Mouse (Mus musculus): ENCODE measurements around the gene Ccdc148.
A peak's percentile ranks its signal among the peaks of the same experiment; 100 is the strongest.

Gene Ccdc148

DNA sequence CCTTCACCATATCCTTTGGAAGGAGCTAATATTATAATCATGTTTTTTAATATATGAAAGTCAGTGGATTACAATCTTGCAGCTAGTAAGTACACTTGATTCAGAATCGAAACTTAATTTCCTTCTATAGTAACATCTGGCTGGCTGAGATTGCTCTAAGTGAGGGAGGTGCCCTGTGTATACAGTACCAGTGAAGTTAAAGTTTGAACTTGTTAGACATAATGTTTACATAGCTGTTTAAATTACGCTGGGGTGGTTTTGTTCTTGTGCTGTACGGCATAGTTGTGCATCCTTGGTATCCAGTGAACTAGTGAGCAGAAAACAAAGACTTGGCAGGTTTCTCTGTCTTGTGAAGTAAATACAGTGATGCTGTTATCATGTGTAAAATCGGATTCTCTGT is 18.5 kb upstream of the Ccdc148 start:
- no peak for DNase-seq (ENCODE audit: low read depth)

GRCm38 (mm10) chr2:59178191-59178590 is 17.7 kb upstream of the Ccdc148 start:
- DNase-seq (ENCODE audit: low read depth), result no peak

GRCm38 (mm10) chr2:59175926-59176325 is 15.4 kb upstream of the Ccdc148 start:
- no peak for DNase-seq (ENCODE audit: low read depth)

- peak; percentile 21 for DNase-seq (ENCODE audit: low read depth)
Observed at GRCm38 (mm10) chr2:59171533-59171932, 11.1 kb upstream of the Ccdc148 start.

DNA sequence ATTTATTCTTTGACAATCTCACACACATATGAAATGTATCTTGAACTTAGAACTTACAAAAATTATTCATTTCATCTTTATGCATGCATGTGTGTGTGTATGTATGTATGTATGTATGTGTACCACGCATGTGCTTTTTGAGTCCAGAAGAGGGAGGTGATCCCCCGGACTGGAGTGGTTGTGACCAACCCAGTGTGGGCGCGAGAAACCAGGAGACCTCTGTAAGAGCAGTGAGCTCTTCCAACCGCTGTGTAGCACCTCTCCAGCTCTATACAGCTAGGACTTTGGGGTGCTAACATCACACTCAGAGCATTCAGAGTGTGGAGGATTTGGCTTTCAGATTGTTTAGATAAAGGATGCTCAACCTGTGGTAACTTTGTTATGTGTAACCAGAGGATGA is 10.1 kb upstream of the Ccdc148 start:
- DNase-seq (ENCODE audit: low read depth), result no peak

DNA sequence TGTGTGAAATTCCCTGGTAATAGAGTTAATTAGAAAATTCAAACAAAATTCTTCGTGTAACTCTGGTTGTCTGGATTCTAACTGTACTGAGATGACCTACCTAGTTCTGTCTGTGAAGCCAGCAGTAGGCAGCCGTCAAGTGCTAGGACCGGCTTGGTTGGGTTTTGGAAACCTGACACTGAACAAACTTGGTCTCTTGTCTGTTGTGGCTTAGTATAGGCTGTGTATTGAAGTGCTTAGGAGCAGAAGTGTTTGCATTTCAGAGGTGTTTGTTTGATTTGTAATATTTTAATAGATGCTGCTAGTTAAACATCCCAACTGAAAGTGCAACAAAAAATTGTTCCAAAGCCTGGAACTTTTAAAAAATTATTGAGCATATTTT is 9.7 kb upstream of the Ccdc148 start:
- no peak for DNase-seq (ENCODE audit: low read depth)

DNA sequence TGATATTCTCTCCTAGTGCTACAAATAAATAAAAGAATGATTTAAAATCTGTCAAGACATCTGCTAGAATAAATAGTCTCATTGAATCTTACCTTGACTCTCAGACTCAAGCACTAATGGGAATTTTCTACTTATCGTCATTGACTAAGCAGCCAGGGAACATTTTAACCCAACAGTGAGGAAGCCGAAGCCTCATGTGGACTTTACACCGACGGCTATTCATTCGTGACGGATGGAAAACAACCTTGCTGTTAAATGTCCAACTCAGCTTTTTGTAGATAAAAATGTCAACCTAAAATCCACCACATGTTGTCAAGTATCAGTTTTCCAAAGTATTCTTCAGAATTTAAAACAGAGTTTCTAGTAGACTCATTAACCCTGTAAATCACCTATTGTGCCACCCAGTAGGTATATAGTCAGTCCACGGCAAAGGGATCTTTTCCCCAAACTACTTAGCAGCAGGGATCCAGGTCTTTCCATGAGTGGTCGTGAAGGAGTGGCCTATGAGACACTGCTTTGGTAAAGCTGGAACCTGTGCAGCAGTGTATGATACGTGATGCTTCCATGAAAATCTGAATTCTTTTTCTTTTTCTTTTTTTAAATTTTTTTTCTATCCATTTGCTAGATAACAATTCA is 9.2 kb upstream of the Ccdc148 start:
- DNase-seq (ENCODE audit: low read depth), result no peak

GRCm38 (mm10) chr2:59167830-59168229 is 7.3 kb upstream of the Ccdc148 start:
- no peak for DNase-seq (ENCODE audit: low read depth)

- peak; percentile 26 for DNase-seq (ENCODE audit: low read depth)
Observed at GRCm38 (mm10) chr2:59166976-59167375, 6.5 kb upstream of the Ccdc148 start.

- no peak for DNase-seq (ENCODE audit: low read depth)
Observed at GRCm38 (mm10) chr2:59162285-59162600, 1.8 kb upstream of the Ccdc148 start.

GRCm38 (mm10) chr2:59161441-59162284 is 1.2 kb upstream of the Ccdc148 start:
- peak; percentile 69 for DNase-seq (ENCODE audit: low read depth)

DNA sequence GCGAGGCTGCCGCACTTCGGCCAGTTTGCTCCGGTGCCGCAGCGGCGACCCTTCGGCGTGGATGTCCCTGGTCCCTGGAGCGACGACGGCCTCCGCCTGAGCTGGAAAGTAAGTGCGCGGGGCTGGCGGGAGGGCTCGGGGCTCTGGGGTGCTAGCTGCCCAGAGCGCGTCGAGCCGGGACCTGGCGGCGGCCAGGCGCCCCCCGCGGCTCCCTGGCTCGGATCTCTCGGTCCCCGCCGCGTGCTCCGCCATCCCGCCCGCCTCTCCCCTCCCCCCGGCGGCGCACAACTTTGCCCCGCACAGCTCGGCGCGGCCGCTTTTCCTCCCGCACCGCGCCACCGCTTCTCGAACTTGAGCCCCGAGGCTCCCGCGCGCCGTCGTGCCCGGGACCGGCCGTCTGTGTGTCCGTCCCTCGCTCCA is 548 bp upstream of the Ccdc148 start:
- no peak for DNase-seq (ENCODE audit: low read depth)

- no peak for DNase-seq (ENCODE audit: low read depth)
Observed at GRCm38 (mm10) chr2:59159961-59160604, 400 bp downstream of the Ccdc148 start.

DNA sequence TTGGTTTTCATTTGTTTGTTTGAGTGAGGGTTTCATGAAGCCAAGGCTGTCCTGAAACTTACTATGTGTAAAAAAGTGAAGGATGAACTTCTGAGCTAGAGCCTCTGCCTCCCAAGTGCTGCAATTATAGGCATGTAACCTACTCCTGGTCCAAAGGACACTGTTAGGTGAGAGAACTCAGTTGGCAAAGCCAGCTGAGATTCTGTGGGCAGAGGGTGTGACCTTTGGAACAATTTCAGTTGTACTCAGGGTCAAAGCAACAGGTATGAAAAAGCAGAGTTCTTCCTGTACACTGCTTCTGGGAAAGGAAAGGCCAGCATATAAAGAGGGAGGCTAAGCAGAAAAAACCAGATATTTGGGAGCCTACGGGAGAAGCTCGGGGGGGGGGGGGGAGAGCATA is 2.4 kb downstream of the Ccdc148 start:
- DNase-seq (ENCODE audit: low read depth), result no peak

DNA sequence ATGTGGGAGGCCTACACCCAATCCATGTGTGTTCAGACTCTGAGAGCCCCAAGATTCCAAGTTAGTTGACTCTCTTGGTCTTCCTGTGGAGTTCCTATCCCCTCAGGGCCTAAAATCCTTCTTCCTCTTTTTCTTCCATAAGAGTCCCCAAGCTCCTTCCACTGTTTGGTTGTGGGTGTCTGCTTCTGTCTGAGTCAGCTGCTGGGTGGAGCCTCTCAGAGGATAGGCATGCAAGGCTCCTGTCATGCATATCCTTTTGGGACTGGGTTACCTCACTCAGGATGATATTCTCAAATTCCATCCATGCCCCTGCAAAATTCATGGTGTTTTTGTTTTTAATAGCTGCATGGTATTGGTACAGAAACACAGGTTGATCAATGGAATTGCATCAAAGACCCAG is 5.1 kb downstream of the Ccdc148 start:
- DNase-seq (ENCODE audit: low read depth), result no peak

- no peak for DNase-seq (ENCODE audit: low read depth)
Observed at GRCm38 (mm10) chr2:59131044-59131443, 29.4 kb downstream of the Ccdc148 start.

GRCm38 (mm10) chr2:59129821-59130220 is 30.7 kb downstream of the Ccdc148 start:
- DNase-seq (ENCODE audit: low read depth), result no peak

DNA sequence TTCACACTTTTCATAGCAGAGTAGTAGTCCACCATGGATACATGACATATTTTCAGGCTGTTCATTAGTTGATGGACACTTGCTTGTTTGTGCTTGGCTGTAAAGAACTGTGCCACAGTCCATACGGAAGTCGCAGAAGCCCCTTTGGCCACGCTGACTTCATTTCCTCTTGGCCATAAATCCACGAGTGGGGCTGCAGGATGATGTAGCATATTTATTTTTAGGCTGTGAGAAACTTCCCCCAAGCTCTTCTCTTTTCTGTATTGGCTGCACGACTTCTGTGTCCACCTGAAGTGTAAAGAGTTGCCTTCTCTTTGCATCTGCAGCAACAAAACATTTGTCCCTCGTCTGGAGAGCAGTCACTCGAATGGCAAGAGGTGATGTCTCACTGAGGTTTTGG is 31.5 kb downstream of the Ccdc148 start:
- no peak for DNase-seq (ENCODE audit: low read depth)

- peak; percentile 31 for DNase-seq (ENCODE audit: low read depth)
Observed at GRCm38 (mm10) chr2:59055615-59056145, 104.8 kb downstream of the Ccdc148 start.

DNA sequence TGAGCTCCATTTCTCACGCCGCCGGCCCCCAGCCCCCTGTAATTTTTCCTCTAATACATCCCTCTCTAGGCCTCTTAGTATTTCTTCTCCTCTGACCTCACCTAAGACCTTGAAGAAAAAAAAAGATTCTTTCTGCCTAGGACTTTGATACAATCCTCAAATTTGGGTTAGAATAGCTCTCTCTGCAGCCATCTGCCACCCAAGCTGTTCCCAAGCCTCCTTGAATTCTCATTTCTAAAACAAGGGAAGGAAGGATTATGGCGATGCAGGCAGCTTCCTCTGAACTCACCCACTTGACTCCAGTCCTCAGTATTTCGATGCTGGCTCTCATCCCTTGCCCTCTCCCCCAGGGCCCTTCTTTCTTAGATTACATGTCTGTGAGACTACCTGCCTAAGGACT is 106.1 kb downstream of the Ccdc148 start:
- no peak for DNase-seq (ENCODE audit: low read depth)

- DNase-seq (ENCODE audit: low read depth), result peak; percentile 4
Observed at GRCm38 (mm10) chr2:59053461-59054039, 106.9 kb downstream of the Ccdc148 start.

DNA sequence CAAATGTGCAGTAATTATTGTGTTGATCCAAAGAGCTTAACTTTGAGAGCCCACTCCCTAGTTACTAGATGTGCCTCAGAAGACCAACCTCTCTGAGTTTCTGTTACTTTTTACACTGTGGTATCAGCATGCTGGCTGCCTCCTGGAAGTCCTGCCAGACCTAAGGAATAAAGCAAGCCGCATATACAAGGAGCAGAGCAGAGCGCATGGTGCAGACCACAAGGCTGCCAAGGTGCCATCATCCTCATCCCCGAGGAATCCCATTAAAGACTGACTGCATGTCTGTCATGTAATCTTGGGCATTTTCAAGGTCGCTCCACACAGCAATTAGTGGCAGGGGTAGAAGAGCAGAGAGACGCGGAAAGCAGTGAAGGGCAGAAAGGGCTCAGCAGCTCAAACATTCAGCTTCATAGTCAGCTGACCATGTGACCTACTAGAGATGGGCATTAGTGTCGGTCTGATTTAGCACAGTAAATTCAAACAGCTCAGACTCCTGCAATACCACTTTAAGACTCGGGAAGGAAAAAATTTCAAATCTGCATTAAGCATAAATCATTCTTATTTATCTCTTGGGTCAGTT is 110.1 kb downstream of the Ccdc148 start:
- DNase-seq (ENCODE audit: low read depth), result no peak
